Mouse (Mus musculus) liver, adult 10 weeks (tissue): Measurements from ENCODE around the gene 2310030G06Rik. TPM values are rescaled to one million over a fixed set of nuclear protein-coding genes. Genes with fewer than 3 reads are reported as not detected.

Experiments used
- polyA plus RNA-seq: library from polyadenylated mRNA; stranded (reverse); fragments of 350-450 nt; fragmentation: Illumina TruSeq; extraction: RNeasy Lipid Tissue Mini Kit (QIAGEN cat#74804); gene quantifications from one replicate; pipeline ENCODE4 v1.2.3, GENCODE M21; 2014; ENCODE audit warnings: low read depth, low replicate concordance

Gene 2310030G06Rik
- polyA plus RNA-seq = 31.9 TPM

DNA sequence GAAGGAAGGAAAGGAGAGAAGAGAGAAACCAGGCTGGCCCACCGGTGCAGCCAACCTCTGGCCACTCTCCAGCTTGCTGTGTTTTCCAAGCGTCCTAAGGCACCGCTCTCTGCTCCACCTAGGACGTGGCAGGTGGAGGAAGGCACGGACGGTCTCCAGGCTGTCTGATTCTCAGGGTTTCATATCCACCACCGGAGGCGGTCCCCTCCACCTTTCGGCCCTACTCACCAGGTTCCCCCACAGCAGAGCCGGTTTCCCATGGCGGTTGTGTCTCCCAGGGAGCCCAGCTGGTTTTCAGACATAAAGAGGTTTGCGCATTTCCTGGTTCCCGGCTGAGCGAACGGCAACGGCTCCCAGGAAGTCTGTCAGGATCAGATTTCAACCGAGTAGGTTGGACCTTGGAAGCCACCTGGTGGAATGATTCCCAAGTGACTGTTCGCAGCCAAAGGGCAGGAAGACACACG is at the start of gene 2310030G06Rik:
2310030G06Rik (minus strand) TSS at position 323 of the 464 bp plus-strand sequence.

DNA sequence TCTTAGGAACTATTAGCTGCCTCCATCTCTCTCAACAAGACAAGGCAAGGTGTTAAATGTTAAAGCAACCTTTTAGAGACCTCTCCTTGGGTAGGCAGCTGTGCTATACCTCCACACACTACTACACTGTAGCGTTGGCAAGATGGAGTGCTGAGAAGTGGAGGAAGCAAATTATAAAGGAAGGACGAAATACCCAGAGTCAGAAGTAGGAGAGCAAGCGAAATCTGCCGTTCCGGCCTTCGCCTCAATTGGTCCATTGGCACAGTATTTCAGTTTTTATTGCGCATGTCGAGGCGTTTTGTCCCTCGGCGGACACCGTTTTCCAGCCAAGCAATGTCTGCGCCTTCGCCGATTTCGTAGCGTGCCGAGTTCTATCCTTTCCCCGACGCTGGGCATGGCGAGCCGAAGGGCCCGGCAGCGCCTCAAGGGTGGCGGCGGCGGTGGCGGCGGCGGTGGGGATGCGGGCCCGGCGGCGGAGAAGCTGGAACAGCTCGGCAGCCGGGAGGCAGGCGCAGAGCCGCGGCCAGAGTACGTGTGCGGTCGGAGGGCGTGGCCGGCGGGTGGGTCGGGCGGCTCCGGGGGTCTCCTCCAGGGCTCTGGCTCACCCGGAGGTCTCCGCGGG is 28.8 kb upstream of the 2310030G06Rik start, which contains the start of the genes Alg9 and 1110032A03Rik:
Alg9 (plus strand) TSS at position 29 of the 622 bp plus-strand sequence.
1110032A03Rik (minus strand) TSS at position 530 of the 622 bp plus-strand sequence.

DNA sequence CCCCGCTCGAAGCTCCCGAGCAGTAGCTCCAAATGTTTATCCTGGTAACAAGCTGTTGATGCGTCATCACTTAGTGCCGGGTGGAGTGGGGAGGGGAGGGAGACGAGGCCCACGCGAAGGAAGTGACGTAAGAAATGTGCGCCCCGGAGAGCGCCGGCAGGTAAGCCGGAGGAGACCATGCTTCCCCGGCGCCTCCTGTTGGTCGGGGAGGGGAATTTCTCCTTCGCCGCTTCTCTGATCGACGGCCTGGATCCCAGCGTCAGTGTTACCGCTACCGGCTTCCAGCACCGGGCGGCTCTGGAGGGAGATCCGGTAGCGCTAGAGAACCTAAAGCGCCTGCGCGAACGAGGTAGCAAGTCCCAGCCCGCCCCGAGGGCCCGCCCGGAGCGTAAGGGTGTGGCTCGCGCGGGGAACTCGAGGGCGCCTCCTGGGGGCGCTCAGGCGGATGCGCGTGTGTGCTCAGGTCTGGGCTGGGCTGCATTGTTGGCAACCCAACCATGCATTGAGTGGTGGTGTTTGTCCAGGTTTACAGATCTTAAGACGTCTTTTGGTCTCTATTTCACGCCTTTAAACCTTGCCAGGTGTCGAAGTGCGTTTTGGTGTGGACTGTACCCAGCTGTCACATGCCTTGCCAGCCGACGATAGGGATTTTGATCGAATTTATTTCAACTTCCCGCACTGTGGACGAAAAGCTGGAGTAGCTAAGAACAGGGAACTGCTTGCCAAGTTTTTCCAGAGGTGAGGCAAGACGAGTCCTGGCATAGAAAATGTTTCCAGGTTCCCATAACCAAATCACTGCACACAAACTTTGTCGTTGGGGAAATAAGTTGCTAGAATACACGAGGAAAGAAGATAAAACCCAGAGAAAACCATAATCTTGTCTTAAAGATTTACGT is 22.0 kb upstream of the 2310030G06Rik start, which contains the start of gene Fdxacb1:
Fdxacb1 (plus strand) TSS at position 130 of the 896 bp plus-strand sequence.

DNA sequence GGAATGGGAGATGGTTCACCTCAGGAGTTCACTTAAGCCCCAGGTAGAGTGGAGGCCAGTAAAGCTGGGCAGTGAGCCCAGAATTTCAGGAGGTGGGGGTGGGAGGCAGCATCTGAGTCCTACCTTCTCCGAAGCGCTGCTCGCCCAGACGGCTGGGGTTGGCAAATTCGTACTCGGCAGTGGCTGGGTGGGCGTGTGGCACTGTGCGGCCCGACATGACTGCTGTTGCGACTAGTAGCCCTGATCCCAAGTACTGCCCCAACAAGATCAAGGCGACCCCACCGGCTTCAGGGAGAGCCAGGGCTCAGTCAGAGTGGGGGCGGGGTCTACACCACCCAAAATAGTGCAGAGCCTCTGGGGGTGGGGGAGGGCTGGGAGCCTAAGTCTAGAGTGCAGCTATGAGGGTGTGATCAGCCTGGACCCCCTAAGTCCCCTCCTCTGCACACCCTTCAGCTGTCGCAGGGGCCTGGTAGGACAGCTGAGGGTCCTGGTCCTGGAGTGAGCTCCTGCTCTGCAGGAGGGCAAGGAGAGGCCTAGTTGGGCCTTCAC is 5.8 kb upstream of the 2310030G06Rik start, which contains the start of gene Hspb2:
Hspb2 (minus strand) TSS at position 301 of the 549 bp plus-strand sequence.

DNA sequence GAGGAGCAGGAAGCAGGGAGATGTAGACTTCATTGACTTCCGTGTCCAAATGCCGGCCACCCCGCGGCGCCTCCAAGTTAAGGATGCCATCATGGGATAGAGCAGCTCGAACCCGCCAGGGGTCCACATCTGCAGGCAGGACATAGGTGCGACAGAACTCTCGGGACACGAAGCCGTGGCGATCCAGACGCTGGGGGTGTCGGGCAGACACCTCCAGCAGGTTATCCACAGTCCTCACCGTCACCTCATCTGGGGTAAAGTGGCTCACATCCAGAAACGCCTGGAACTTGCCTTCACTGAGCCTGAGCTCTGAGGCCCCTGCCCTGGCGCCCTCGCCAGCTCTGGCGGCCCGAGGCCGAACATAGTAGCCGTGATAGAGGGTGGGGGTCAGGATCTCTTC is 5.0 kb upstream of the 2310030G06Rik start, which contains the start of gene Cryab:
Cryab (plus strand) TSS at position 3 of the 400 bp plus-strand sequence.

DNA sequence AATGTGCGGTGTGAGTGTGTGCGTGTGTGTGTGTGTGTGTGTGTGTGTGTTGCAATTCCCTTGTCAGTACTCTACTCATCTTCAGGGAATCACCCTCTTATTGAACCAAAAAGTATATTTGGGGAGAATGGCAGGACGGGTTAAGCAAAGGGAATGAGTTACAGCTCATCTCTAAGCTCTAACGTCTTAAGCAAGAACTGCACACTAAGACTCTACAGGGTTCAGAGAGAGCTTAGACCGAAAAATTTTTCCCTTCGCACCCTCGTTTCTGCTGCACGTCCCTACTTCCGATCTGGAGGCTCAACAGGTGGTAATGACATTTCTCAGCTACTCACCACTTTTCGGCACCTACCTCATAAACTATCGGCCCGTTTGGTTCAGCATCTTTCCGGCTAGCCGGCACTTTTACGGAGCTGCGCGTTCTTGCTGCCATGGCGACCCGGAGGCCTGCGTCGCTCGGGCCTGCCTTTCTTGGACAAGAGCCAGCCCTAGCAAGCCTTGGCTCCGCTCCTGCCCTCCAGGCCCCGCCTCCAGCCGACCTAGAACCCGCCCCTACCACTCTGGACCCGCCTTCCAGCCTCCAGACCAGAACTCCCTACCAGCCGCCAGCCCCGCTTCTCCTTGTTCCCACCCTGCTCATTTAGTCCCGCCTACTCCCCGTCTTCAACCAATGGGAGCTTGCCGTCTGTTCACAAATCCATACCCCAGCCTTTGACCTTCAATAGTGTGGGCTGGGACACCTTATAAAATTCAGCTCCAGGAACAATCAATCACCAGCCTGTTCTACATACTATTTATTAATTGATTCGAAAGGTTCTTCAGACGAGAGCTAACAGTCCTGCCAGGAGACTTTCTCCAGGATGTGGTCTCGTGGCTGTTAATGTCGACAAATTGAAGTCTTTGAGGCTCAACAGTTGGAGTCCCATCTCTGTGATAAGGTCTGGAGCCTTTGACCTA is 7.1 kb downstream of the 2310030G06Rik start, which contains the start of gene Dixdc1:
Dixdc1 (minus strand) TSS at position 604 of the 957 bp plus-strand sequence.

Other genes with a start within 250 kb of the 2310030G06Rik start
- gene Pts, start 217.8 kb downstream of the 2310030G06Rik start, polyA plus RNA-seq = 132 TPM
- gene Il18, start 191.7 kb downstream of the 2310030G06Rik start, polyA plus RNA-seq = 92.4 TPM
- gene Bco2, start 191.4 kb downstream of the 2310030G06Rik start, polyA plus RNA-seq = 31.7 TPM
- gene Tex12, start 185.2 kb downstream of the 2310030G06Rik start, polyA plus RNA-seq = 6.3 TPM
- 263 TPM for gene Sdhd, start 142.7 kb downstream of the 2310030G06Rik start, polyA plus RNA-seq
- gene Timm8b, start 142.6 kb downstream of the 2310030G06Rik start, polyA plus RNA-seq = 69.1 TPM
- gene Pih1d2, start 129.2 kb downstream of the 2310030G06Rik start, polyA plus RNA-seq = 1.2 TPM
- gene Nkapd1, start 129.1 kb downstream of the 2310030G06Rik start, polyA plus RNA-seq = 32.2 TPM
- gene Dlat, start 86.8 kb downstream of the 2310030G06Rik start, polyA plus RNA-seq = 70.5 TPM
- 14.7 TPM for gene Dixdc1, start 7.0 kb downstream of the 2310030G06Rik start, polyA plus RNA-seq
- 2.7 TPM for gene Cryab, start 4.8 kb upstream of the 2310030G06Rik start, polyA plus RNA-seq
- gene Hspb2, start 5.8 kb upstream of the 2310030G06Rik start, polyA plus RNA-seq = not detected
- gene Fdxacb1, start 21.7 kb upstream of the 2310030G06Rik start, polyA plus RNA-seq = 4.0 TPM
- 5.4 TPM for gene Alg9, start 28.5 kb upstream of the 2310030G06Rik start, polyA plus RNA-seq
- gene 1110032A03Rik, start 29.0 kb upstream of the 2310030G06Rik start, polyA plus RNA-seq = 88.7 TPM
- gene Ppp2r1b, start 98.8 kb upstream of the 2310030G06Rik start, polyA plus RNA-seq = 21.9 TPM